Mouse (Mus musculus): ENCODE results near the gene Isg15. TPM values are rescaled to one million over a fixed set of nuclear protein-coding genes. Genes with fewer than 3 reads are reported as not detected.

The Isg15 gene
- polyA plus RNA-seq, 1 experiment: 0.35 TPM

GRCm38 (mm10) chr4:156202462-156202893, 1.9 kb upstream of the Isg15 start:
- TF ChIP-seq CTCF (IDR thresholded peaks at IDR 0.05; ENCODE audit: control insufficient read depth, insufficient read depth, insufficient replicate concordance, low read depth, low read length): no peak
- TF ChIP-seq POLR2A (IDR thresholded peaks at IDR 0.05; ENCODE audit: control insufficient read depth, low read depth, low read length): no peak
- no peaks in the 10 kb centered on the region for H3K36me3 ChIP-seq (ENCODE audit: control insufficient read depth, insufficient read depth, low read length)
- no peak overlapping the region for H3K27ac ChIP-seq (ENCODE audit: control insufficient read depth, insufficient read depth, low read depth, low read length)
- H3K4me1 ChIP-seq (ENCODE audit: control insufficient read depth, insufficient read depth, low read length): peaks cover 7% of the 10 kb centered on the region
- no peak overlapping the region for H3K4me3 ChIP-seq (ENCODE audit: control insufficient read depth, low read depth, low read length)
- H3K27me3 ChIP-seq (ENCODE audit: control insufficient read depth, insufficient read depth, low read length): no peaks in the 10 kb centered on the region

- Histone ChIP-seq H3K4me1 (ENCODE audit: control insufficient read depth, insufficient read depth, low read length) (peaks cover 6% of the 10 kb centered on the region), H3K4me3 (ENCODE audit: control insufficient read depth, low read depth, low read length) (peak overlapping the region; percentile 60), H3K27me3 (ENCODE audit: control insufficient read depth, insufficient read depth, low read length) (no peaks in the 10 kb centered on the region), H3K36me3 (ENCODE audit: control insufficient read depth, insufficient read depth, low read length) (no peaks in the 10 kb centered on the region), H3K27ac (ENCODE audit: control insufficient read depth, insufficient read depth, low read depth, low read length) (peak overlapping the region; percentile 5; the same call in 1 of the 2 replicates)
- TF ChIP-seq POLR2A (IDR thresholded peaks at IDR 0.05; ENCODE audit: control insufficient read depth, low read depth, low read length) (no peak), CTCF (IDR thresholded peaks at IDR 0.05; ENCODE audit: control insufficient read depth, insufficient read depth, insufficient replicate concordance, low read depth, low read length) (no peak)
Observed at GRCm38 (mm10) chr4:156197829-156198205, 2.8 kb downstream of the Isg15 start.

- Histone ChIP-seq H3K27me3 (ENCODE audit: control insufficient read depth, insufficient read depth, low read length) (no peaks in the 10 kb centered on the region), H3K27ac (ENCODE audit: control insufficient read depth, insufficient read depth, low read depth, low read length) (peak within 1 kb of the TSS; percentile 5; the same call in 1 of the 2 replicates), H3K4me3 (ENCODE audit: control insufficient read depth, low read depth, low read length) (peak within 1 kb of the TSS; percentile 84), H3K36me3 (ENCODE audit: control insufficient read depth, insufficient read depth, low read length) (no peaks in the 10 kb centered on the region), H3K4me1 (ENCODE audit: control insufficient read depth, insufficient read depth, low read length) (peaks cover 6% of the 10 kb centered on the region)
- no peak for TF ChIP-seq CTCF (IDR thresholded peaks at IDR 0.05; ENCODE audit: control insufficient read depth, insufficient read depth, insufficient replicate concordance, low read depth, low read length)
- 0 out of 2 replicates have a peak, but pooled peaks have one; percentile 17 for TF ChIP-seq POLR2A (IDR thresholded peaks at IDR 0.05; ENCODE audit: control insufficient read depth, low read depth, low read length)
Observed at GRCm38 (mm10) chr4:156197131-156197828, 3.3 kb downstream of the Isg15 start, which contains the start of gene Agrn. Gene Agrn, minus strand, starts transcription at chr4:156197488.

- Histone ChIP-seq H3K36me3 (ENCODE audit: control insufficient read depth, insufficient read depth, low read length) (no peaks in the 10 kb centered on the region), H3K27ac (ENCODE audit: control insufficient read depth, insufficient read depth, low read depth, low read length) (no peak overlapping the region), H3K4me1 (ENCODE audit: control insufficient read depth, insufficient read depth, low read length) (peaks cover 6% of the 10 kb centered on the region)
Observed at GRCm38 (mm10) chr4:156195927-156196870, 4.4 kb downstream of the Isg15 start.

GRCm38 (mm10) chr4:156194346-156194745, 6.3 kb downstream of the Isg15 start:
- H3K36me3 ChIP-seq (ENCODE audit: control insufficient read depth, insufficient read depth, low read length): no peaks in the 10 kb centered on the region
- no peaks in the 10 kb centered on the region for H3K27me3 ChIP-seq (ENCODE audit: control insufficient read depth, insufficient read depth, low read length)
- TF ChIP-seq POLR2A (IDR thresholded peaks at IDR 0.05; ENCODE audit: control insufficient read depth, low read depth, low read length) (no peak), CTCF (IDR thresholded peaks at IDR 0.05; ENCODE audit: control insufficient read depth, insufficient read depth, insufficient replicate concordance, low read depth, low read length) (no peak)
- H3K4me1 ChIP-seq (ENCODE audit: control insufficient read depth, insufficient read depth, low read length): peaks cover 6% of the 10 kb centered on the region
- no peak overlapping the region for H3K27ac ChIP-seq (ENCODE audit: control insufficient read depth, insufficient read depth, low read depth, low read length)
- H3K4me3 ChIP-seq (ENCODE audit: control insufficient read depth, low read depth, low read length): no peak overlapping the region

More at GRCm38 (mm10) chr4:156195927-156196870, 4.4 kb downstream of the Isg15 start:
- H3K27me3 ChIP-seq (ENCODE audit: control insufficient read depth, insufficient read depth, low read length): no peaks in the 10 kb centered on the region
- TF ChIP-seq CTCF (IDR thresholded peaks at IDR 0.05; ENCODE audit: control insufficient read depth, insufficient read depth, insufficient replicate concordance, low read depth, low read length): no peak
- H3K4me3 ChIP-seq (ENCODE audit: control insufficient read depth, low read depth, low read length): peak overlapping the region; percentile 55

- no peaks in the 10 kb centered on the region for H3K36me3 ChIP-seq (ENCODE audit: control insufficient read depth, insufficient read depth, low read length)
- H3K27me3 ChIP-seq (ENCODE audit: control insufficient read depth, insufficient read depth, low read length): no peaks in the 10 kb centered on the region
- peaks cover 6% of the 10 kb centered on the region for H3K4me1 ChIP-seq (ENCODE audit: control insufficient read depth, insufficient read depth, low read length)
- TF ChIP-seq CTCF (IDR thresholded peaks at IDR 0.05; ENCODE audit: control insufficient read depth, insufficient read depth, insufficient replicate concordance, low read depth, low read length) (no peak), POLR2A (IDR thresholded peaks at IDR 0.05; ENCODE audit: control insufficient read depth, low read depth, low read length) (no peak)
- H3K27ac ChIP-seq (ENCODE audit: control insufficient read depth, insufficient read depth, low read depth, low read length): no peak overlapping the region
- H3K4me3 ChIP-seq (ENCODE audit: control insufficient read depth, low read depth, low read length): no peak overlapping the region
Observed at GRCm38 (mm10) chr4:156193906-156194305, 6.7 kb downstream of the Isg15 start.

GRCm38 (mm10) chr4:156193200-156193590, 7.4 kb downstream of the Isg15 start:
- no peak overlapping the region for H3K27ac ChIP-seq (ENCODE audit: control insufficient read depth, insufficient read depth, low read depth, low read length)
- no peak overlapping the region for H3K4me3 ChIP-seq (ENCODE audit: control insufficient read depth, low read depth, low read length)
- TF ChIP-seq CTCF (IDR thresholded peaks at IDR 0.05; ENCODE audit: control insufficient read depth, insufficient read depth, insufficient replicate concordance, low read depth, low read length): no peak
- TF ChIP-seq POLR2A (IDR thresholded peaks at IDR 0.05; ENCODE audit: control insufficient read depth, low read depth, low read length): no peak
- H3K27me3 ChIP-seq (ENCODE audit: control insufficient read depth, insufficient read depth, low read length): no peaks in the 10 kb centered on the region
- peaks cover 6% of the 10 kb centered on the region for H3K4me1 ChIP-seq (ENCODE audit: control insufficient read depth, insufficient read depth, low read length)
- H3K36me3 ChIP-seq (ENCODE audit: control insufficient read depth, insufficient read depth, low read length): no peaks in the 10 kb centered on the region
